Mouse (Mus musculus): Measurements from ENCODE around the gene Sardh. TPM values are rescaled to one million over a fixed set of nuclear protein-coding genes. Genes with fewer than 3 reads are reported as not detected.
A peak's percentile ranks its signal among the peaks of the same experiment; 100 is the strongest.

The Sardh gene
- polyA plus RNA-seq, 1 experiment from 2014 or later: 12.6 TPM

DNA sequence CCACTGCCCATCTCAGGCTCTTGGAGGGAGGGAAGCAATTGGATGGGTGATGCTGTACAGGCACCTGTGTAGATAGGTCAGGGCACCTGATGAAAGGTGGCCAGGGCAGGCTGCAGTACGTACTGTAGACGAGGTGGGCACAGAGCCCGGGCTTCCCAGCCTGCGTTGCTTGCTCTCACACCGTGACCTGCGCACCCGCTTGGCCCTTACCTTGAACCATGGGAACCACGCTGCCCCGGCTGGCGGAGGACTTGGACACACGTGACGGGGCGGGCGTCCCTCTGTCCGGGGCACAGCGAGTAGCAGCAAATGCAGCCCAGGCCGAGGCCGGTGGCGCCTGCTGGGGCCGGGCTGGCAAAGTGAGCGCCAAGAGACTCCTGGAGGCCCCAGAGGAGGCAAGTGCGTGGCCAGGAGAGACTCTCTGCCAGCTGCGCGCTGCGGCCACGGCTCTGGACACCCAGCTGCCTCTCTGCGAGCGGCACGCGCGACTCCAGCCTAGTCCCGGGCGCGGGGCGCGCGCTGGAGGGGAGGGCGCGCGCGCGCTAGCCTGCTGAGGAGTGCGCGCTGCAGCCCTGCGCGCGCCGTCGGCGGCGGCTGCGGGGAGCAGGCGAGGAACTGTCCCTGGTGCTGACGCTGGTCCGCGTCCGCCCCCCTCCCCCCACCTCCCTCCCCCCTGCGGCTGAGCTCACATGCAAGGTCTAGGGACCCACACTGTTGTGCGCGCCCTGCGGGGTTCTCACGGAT, 106.0 kb downstream of the Sardh start, which contains the start of gene Fam163b:
Gene Fam163b (minus strand): TSS at position 542 of the 744 bp plus-strand sequence.
- ATAC-seq (peak; percentile 83), DNase-seq (ENCODE audit: low spot score) (peak; percentile 60)
- under 1% methylated on average over 34 of the region's 62 CpGs for WGBS
- no peak within 1 kb of the TSS for H3K27ac ChIP-seq (ENCODE audit: low read length)
- peak within 1 kb of the TSS; percentile 63 for H3K4me2 ChIP-seq (replicated peaks; ENCODE audit: low read depth, low read length)
- peaks cover 13% of the 10 kb centered on the region; the same call in 1 of the 2 replicates for H3K27me3 ChIP-seq (replicated peaks; ENCODE audit: insufficient read depth, low read length)
- H3K4me1 ChIP-seq (ENCODE audit: insufficient read depth, low read depth, low read length): no peaks in the 10 kb centered on the region; the same call in 1 of the 2 replicates
- H3K9me3 ChIP-seq (ENCODE audit: low read length): no peaks in the 10 kb centered on the region
- peak within 1 kb of the TSS; percentile 19; the same call in 1 of the 2 replicates for H3K4me3 ChIP-seq (ENCODE audit: low read depth, low read length)
- TF ChIP-seq EP300 (IDR thresholded peaks at IDR 0.05): no peak
- TF ChIP-seq CTCF (IDR thresholded peaks at IDR 0.05): no peak
- H3K36me3 ChIP-seq (ENCODE audit: insufficient read depth, low read length): no peaks in the 10 kb centered on the region
- 0 out of 2 replicates have a peak within 1 kb of the TSS, but pooled peaks have one; percentile 16 for H3K9ac ChIP-seq (replicated peaks; ENCODE audit: low read depth)

Other genes starting within 250 kb of the Sardh start
- 39.9 and 42.1 TPM in 2 replicates for gene Cacfd1, start 238.4 kb downstream of the Sardh start, polyA plus RNA-seq (2015; fragmentation: Nextera tagmentation; extraction: Ambion mirVana)
- gene Slc2a6, start 220.3 kb downstream of the Sardh start, polyA plus RNA-seq (2015; fragmentation: Nextera tagmentation; extraction: Ambion mirVana): 1.1 and 1.3 TPM in 2 replicates
- 0.36 and 0.76 TPM in 2 replicates for gene Mymk, start 176.2 kb downstream of the Sardh start, polyA plus RNA-seq (2015; fragmentation: Nextera tagmentation; extraction: Ambion mirVana)
- 50.6 and 52.3 TPM in 2 replicates for gene Adamtsl2, start 169.0 kb downstream of the Sardh start, polyA plus RNA-seq (2015; fragmentation: Nextera tagmentation; extraction: Ambion mirVana)
- 0.26 and 0.43 TPM in 2 replicates for gene Fam163b, start 105.8 kb downstream of the Sardh start, polyA plus RNA-seq (2015; fragmentation: Nextera tagmentation; extraction: Ambion mirVana)
- 0.17 and 0.37 TPM in 2 replicates for gene Dbh, start 83.1 kb downstream of the Sardh start, polyA plus RNA-seq (2015; fragmentation: Nextera tagmentation; extraction: Ambion mirVana)
- 11.8 and 12.1 TPM in 2 replicates for gene Vav2, start 178.7 kb upstream of the Sardh start, polyA plus RNA-seq (2015; fragmentation: Nextera tagmentation; extraction: Ambion mirVana)
- gene Brd3os, start 194.0 kb upstream of the Sardh start, polyA plus RNA-seq (2015; fragmentation: Nextera tagmentation; extraction: Ambion mirVana): 3.4 and 3.8 TPM in 2 replicates

All from lung, postnatal 0 days (tissue).